Mouse (Mus musculus): ENCODE measurements around the gene Tbc1d24.

- TF ChIP-seq CTCF (IDR thresholded peaks at IDR 0.05; ENCODE audit: low read depth) (no peak), EP300 (IDR thresholded peaks at IDR 0.05; ENCODE audit: low read depth) (no peak)
Measured at GRCm38 (mm10) chr17:24134062-24134461, 71.3 kb downstream of the Tbc1d24 start.

Data from liver, embryonic 14.5 days (tissue).